Mouse (Mus musculus): Measurements from ENCODE around the gene Sirt4.
"Not testable (repeated sequence)": the region's sequence is repeated elsewhere in the genome, so short reads cannot be mapped to it uniquely, and the experiment has no call there.

The Sirt4 gene

GRCm38 (mm10) chr5:115514896-115515587 lies 30.5 kb upstream of the Sirt4 start:
- no peak for DNase-seq (ENCODE audit: low read depth, low spot score)

- DNase-seq (ENCODE audit: low read depth, low spot score) = no peak
Observed at GRCm38 (mm10) chr5:115514346-115514745, 29.8 kb upstream of the Sirt4 start.

GRCm38 (mm10) chr5:115513721-115514120 lies 29.2 kb upstream of the Sirt4 start:
- no peak for DNase-seq (ENCODE audit: low read depth, low spot score)

GRCm38 (mm10) chr5:115513246-115513645 lies 28.7 kb upstream of the Sirt4 start:
- no peak for DNase-seq (ENCODE audit: low read depth, low spot score)

- no peak for DNase-seq (ENCODE audit: low read depth, low spot score)
Observed at GRCm38 (mm10) chr5:115512375-115512774, 27.9 kb upstream of the Sirt4 start.

GRCm38 (mm10) chr5:115509790-115510689 lies 25.5 kb upstream of the Sirt4 start:
- DNase-seq (ENCODE audit: low read depth, low spot score) = no peak

DNA sequence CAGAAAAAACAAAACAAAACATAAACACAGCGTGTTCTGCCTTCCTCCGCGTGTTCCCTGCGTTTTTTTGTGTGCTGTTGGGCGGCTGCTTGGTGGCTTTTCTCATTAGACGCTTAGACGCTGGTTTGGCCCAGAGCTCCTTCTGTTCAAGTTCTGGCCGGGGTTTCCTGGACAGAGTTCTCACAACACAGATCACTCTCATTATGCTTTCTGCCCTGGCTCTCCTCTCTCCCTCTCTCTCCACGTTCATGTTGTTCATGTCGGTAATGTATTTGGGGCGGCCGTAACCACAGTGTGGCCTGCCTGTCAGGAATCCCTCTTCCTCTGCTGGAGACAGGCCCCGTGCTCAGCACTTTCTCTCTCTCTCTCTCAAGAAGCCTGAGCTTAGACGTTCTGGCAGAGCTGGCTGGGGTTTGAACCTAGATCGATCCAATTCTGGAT lies 24.8 kb upstream of the Sirt4 start:
- DNase-seq (ENCODE audit: low read depth, low spot score) = no peak

GRCm38 (mm10) chr5:115508859-115509147 lies 24.3 kb upstream of the Sirt4 start:
- no peak for DNase-seq (ENCODE audit: low read depth, low spot score)

GRCm38 (mm10) chr5:115507981-115508858 lies 23.7 kb upstream of the Sirt4 start:
- no peak for DNase-seq (ENCODE audit: low read depth, low spot score)

- no peak for DNase-seq (ENCODE audit: low read depth, low spot score)
Observed at GRCm38 (mm10) chr5:115507267-115507980, 22.9 kb upstream of the Sirt4 start.

- peak; percentile 89 for DNase-seq (ENCODE audit: low read depth, low spot score)
Observed at GRCm38 (mm10) chr5:115506454-115507201, 22.1 kb upstream of the Sirt4 start, which contains the start of gene Pxn. Gene Pxn, plus strand, starts transcription at chr5:115506676.

GRCm38 (mm10) chr5:115505617-115506016 lies 21.1 kb upstream of the Sirt4 start:
- DNase-seq (ENCODE audit: low read depth, low spot score) = not testable (repeated sequence)

DNA sequence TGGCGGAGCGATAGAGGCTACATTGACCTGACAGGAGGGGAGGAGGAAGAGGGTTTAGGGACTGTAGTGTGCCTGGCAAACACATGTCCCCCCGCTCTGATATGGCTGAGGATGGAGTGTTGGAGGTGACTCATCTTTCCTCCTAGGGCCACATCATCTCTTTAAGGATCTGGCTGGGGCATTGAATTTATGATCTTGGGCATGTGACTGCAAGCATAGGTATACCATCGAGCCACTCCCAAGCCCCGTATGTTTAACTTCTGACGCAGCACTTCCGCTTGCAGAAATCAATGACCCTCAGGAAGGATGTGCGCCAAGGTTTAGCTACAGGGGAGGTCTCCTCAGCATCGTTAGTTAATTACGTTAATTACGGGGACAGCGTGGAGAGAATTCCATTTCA lies 18.5 kb upstream of the Sirt4 start:
- no peak for DNase-seq (ENCODE audit: low read depth, low spot score)

DNA sequence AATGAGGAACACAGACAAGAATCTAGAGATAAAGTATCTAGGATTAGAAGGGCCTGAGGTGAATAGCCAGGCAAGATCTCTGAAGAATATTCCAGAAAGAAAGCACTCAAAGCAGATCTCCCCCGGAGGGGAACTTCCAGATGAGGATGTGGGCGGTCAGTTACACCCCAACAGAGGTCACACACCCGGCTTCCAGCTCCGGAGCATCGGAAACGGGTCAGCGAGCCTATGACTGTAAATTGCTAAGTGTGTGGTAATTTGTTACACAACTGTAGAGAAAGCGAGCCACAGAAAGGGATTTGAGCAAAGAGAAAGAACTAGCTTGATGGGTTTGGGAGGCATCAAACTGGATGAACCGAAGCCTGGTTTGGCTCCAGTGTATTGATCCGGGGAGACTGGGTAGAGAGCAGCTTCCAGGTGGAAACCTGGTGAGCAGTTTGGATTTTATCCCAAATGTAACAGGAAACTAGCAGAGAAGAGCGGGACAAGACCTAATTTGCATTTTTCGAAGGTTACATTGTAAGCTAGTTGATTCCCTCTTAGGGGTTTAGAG lies 15.9 kb upstream of the Sirt4 start:
- no peak for DNase-seq (ENCODE audit: low read depth, low spot score)

- no peak for DNase-seq (ENCODE audit: low read depth, low spot score)
Observed at GRCm38 (mm10) chr5:115498307-115499240, 14.0 kb upstream of the Sirt4 start.

DNA sequence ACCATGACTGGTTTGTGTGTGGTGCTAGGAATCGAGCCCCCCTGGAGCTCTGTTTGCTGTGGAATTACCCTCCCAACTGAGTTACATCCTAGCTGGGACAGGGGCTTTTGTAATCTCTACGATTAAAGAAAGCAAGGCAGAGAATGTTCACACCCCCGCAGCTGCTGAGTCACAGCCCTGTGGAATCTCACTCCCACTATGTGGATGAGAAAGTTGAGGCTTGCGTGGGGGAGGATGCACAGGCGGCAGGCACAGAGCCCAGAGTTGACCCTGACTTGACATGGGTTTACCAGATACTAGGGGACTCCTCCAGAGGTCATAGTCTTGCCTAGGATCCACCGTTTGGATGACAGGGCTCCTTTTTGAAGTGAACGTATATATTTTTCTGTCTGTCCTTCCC lies 12.5 kb upstream of the Sirt4 start:
- no peak for DNase-seq (ENCODE audit: low read depth, low spot score)

GRCm38 (mm10) chr5:115495618-115496017 lies 11.1 kb upstream of the Sirt4 start:
- not testable (repeated sequence) for DNase-seq (ENCODE audit: low read depth, low spot score)

DNA sequence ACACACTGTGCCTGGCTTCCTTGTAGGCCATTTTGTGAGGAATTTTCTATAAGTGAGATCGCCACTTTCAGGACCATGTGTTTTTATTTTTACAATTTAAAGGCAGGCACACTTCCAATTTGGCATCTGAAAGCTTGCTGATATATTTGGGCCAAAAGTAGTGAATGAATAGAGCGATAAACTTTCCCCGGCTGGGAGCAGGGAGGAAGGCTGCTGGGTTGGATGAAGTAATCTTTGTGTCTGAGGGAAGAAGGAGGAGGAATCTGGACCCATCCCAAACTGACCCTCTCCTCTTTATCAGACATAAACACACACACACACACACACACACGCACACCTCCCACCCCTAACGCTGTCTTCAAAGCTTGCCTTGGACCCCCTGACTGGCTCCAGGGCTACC lies 8.9 kb upstream of the Sirt4 start:
- no peak for DNase-seq (ENCODE audit: low read depth, low spot score)

- no peak for DNase-seq (ENCODE audit: low read depth, low spot score)
Observed at GRCm38 (mm10) chr5:115492711-115493335, 8.3 kb upstream of the Sirt4 start.

Measured in A20 (cell line).